26 mouse cellular contexts compared by ENCODE assay signal in the genomic region with DNA sequence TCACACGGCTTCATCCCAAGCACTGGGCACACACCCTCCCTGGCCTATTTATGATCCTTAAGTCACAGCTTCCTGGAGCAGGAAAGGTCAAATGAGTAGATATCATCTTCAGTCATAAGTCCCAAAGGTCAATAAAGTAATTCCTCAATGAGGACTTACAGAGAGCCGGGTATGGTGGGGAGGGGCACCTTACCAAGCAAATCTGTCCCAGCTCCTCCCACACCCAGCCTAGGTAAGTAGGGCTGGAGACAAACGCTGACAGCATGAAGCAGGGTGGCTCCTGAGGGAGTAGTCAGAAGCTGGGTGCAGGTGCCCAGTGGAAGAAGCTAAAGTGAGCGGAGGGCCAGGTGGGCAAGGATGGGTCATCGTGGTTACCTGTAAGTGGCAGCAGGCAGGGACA. TPM values are rescaled to one million over a fixed set of nuclear protein-coding genes. Genes with fewer than 3 reads are reported as not detected.
"Had no signal": no experiment of that assay in that cellular context is flagged by ENCODE, and none has a peak within 500 bp of the region (broad histone marks: within the 10 kb centered on the region; RNA-seq: fewer than 3 reads in every experiment).

No protein-coding gene starts in this region.

- H3K4me3 ChIP-seq: gastrocnemius, adult 2 months; heart, embryonic 10.5 days; heart, embryonic 12.5 days; hindbrain, embryonic 10.5 days; hindbrain, embryonic 12.5 days; layer of hippocampus, adult 2 months; left cerebral cortex, adult 2 months; limb, embryonic 10.5 days; limb, embryonic 12.5 days; liver, embryonic 13.5 days had no signal

- H3K27ac ChIP-seq: gastrocnemius, adult 2 months; heart, embryonic 10.5 days; hindbrain, embryonic 10.5 days; hindbrain, embryonic 12.5 days; hindbrain, embryonic 14.5 days; layer of hippocampus, adult 2 months; left cerebral cortex, adult 2 months; limb, embryonic 12.5 days; liver, embryonic 13.5 days had no signal

- H3K9ac ChIP-seq: hindbrain, embryonic 12.5 days; hindbrain, embryonic 14.5 days; liver, embryonic 13.5 days had no signal

- H3K4me2 ChIP-seq: heart, embryonic 12.5 days; hindbrain, embryonic 12.5 days; hindbrain, embryonic 14.5 days; limb, embryonic 12.5 days; liver, embryonic 11.5 days; liver, embryonic 13.5 days had no signal

- ATAC-seq: hindbrain, embryonic 16.5 days; inflammation-experienced regulatory T-cells, adult 6 months had no signal

- H3K9me3 ChIP-seq: heart, embryonic 10.5 days; heart, embryonic 12.5 days; hindbrain, embryonic 10.5 days; hindbrain, embryonic 12.5 days; limb, embryonic 10.5 days; limb, embryonic 12.5 days; liver, embryonic 13.5 days had no signal

- H3K27me3 ChIP-seq: heart, embryonic 12.5 days; hindbrain, embryonic 12.5 days; limb, embryonic 12.5 days; liver, embryonic 13.5 days had no signal

- DNase-seq: gastrocnemius, adult 2 months; gastrocnemius, postnatal 10 days; gastrocnemius, postnatal 25 days; heart, adult 18-20 months; heart, postnatal 10 days; heart, postnatal 4 days; kidney, adult 18-20 months; kidney, adult 8-10 months; kidney, postnatal 10 days; kidney, postnatal 25 days; kidney, postnatal 4 days; liver; liver, embryonic 13.5 days had no signal

RNA-seq across cellular contexts. Expression of gene Ptprf, which starts 36.3 kb away (rescaled TPM):
- total RNA-seq: granulocyte monocyte progenitor cell, adult 5-6 weeks had no signal
